Mouse (Mus musculus) neural tube, embryonic 10.5 days (tissue): ENCODE data around the gene Nat8f5.
"Not testable (repeated sequence)": the region's sequence is repeated elsewhere in the genome, so short reads cannot be mapped to it uniquely, and the experiment has no call there.

ENCODE experiments used
- DNase-seq: peaks from one replicate; pipeline ENCODE4 v3.0.0-alpha.2; 2017; ENCODE audit warnings: low spot score; ENCODE audit errors: extremely low spot score

Nat8f5 gene

DNA sequence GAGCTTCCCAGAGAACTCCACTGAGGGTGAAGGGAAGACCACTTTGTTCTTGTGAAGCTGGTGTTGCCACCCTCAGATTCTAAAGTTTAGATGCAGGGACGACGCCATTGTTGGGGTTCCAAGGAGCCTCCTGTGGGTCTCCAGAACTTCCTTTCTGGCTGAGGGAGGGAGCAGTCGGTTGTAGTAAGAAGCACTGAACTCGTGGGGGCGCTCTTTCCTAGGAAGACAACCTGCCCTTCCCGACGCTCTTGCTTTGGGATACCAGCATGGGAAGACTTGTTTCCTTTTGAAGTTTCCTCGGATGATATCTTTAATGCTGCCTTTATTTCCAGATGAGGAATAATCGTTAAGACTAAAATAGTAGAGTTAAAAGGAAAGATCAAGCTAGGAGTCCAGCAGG is 16.1 kb upstream of the Nat8f5 start:
- not testable (repeated sequence) for DNase-seq

- not testable (repeated sequence) for DNase-seq
Measured at GRCm38 (mm10) chr6:85836098-85836497, 15.3 kb upstream of the Nat8f5 start.

- DNase-seq = not testable (repeated sequence)
Measured at GRCm38 (mm10) chr6:85835104-85835503, 14.3 kb upstream of the Nat8f5 start.

DNA sequence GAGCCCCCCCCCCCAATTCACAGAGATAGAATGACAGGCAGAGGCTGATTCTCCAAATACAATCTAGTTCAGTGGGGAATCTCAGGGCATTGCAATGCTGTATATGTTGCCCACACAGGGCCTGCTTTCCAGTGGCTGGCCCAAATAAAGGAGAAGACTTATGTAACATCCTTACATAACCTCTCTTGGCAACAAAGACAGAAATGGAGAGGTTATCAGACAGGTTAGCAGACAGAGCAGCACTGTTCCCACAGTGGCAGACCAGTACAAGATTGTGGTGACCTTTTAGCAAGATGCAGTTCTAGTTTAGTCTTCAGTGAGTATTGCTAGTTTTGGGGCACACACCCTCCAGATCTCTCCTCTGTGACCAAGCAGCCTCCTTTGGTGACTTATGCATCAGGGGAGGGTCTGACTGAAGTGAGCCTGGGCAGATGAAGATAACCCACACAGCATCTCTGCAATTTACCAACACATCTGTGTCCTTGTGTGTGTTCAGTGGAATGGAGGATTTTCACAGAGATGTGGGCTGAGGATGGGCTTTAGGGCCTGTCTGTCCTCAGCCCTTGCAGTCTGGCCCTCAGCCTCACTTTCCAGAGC is 13.8 kb upstream of the Nat8f5 start:
- DNase-seq = not testable (repeated sequence)

GRCm38 (mm10) chr6:85831796-85832321 is 11.1 kb upstream of the Nat8f5 start, which contains the start of gene Nat8:
Nat8 (minus strand) TSS chr6:85832082.
- no peak for DNase-seq

GRCm38 (mm10) chr6:85829462-85829861 is 8.7 kb upstream of the Nat8f5 start:
- no peak for DNase-seq

DNA sequence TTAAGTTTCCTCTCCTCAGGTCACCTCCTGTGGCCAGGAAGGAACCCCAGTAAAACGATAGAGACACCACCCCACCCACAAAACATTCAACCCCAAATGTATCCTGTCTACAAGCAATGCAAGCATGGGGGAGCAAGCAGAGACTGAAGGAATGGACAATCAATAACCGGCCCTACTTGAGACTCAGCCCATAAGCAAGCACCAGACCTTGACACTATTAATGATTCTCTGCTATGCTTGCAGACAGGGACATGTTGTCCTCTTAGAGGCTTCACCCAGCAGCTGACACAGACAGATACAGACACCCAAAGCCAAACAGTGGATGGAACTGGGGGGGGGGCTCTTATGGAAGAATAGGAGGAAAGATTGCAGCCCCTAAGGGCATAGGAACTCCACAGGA is 5.1 kb upstream of the Nat8f5 start:
- no peak for DNase-seq

DNA sequence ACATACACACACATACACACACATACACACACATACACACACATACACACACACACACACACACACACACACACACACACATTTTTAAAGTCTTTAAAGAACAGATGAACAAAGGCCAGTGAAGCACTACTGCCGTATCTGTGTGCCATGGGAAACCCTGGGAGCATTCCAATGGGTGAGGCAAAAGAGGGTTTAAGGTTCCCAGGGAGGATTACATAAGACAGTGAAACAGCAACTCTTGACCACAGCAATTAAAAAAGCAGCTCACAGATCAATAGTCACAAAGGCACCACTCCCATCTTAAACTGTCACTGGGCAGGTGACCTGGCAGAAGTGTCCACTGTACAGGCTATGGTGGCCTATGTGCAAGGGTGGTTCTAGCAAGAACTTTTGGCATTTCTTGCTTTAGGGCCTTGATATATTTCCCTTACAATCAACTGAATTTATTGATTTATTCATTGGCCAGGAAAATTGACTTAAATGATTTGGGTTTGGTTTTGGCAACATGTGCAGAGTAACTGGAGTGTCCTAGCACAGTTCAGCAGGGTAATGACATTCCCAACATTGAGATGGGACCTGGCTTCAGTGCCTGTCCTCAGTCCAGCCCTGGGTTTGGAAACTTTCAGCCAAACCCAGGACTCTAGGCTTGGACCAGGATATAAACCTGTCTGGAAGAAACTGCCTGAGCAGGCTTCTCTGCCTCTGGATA is 2.8 kb upstream of the Nat8f5 start:
- DNase-seq = no peak

- DNase-seq = no peak
Measured at GRCm38 (mm10) chr6:85822286-85822685, 1.5 kb upstream of the Nat8f5 start.

DNA sequence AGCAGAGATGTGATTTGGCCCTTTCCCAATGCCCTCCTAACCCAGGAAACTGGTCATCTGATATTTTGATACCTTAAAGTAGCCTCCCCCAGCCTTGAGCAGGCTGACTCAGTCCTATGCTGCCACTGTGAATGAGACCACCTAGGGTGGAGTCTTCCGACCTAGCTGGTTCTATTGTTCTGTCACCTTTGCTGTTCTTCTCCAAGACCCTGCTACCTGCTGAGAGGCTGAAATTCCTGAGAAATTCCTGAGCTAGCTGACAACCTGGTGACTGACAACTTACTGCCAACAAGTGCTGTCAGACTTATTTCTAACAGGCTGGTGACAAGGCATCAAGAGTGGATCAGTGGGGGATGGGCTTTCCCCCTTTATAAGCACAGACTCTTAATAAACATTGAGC is 2.4 kb downstream of the Nat8f5 start:
- no peak for DNase-seq

DNA sequence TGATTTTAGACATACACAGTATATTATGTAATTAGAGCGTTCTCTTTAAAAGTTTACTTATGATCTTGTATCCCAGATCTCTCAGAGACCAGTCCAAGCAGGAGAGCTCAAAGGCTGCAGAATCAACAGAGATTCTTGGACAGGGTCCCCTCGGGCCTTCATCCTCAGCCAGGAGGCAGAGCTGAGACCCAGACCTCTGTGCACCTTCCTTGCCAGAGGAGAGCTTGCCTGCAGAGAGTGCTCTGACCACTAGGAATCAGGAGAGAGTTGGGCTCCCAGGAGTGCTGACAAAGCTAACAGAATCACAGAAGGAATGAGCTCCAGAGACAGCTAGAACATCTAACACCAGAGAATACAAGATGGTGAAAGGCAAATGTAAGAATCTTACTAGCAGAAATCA is 7.4 kb downstream of the Nat8f5 start:
- DNase-seq = no peak

DNA sequence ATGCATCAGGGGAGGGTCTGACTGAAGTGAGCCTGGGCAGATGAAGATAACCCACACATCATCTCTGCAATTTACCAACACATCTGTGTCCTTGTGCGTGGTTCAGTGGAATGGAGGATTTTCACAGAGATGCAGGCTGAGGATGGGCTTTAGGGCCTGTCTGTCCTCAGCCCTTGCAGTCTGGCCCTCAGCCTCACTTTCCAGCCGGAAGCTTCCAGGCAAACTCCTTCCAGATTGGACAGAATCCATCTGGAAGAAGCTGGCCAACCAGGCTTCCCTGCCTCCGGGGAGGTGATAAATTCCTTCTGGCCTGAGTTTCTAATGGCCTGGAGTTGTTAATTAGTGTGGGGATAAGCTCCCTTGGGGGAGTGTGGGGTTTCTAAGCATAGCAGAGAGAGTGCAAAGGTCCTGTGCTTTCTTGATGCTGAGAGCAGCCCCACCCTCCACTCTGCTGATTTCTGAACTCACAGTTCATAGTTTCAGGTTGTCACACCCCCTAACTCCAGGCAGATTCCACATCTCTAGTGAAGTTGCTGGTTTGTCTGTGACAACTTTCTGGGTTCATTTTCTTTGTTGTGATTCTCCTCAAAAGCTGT is 9.7 kb downstream of the Nat8f5 start:
- not testable (repeated sequence) for DNase-seq

- DNase-seq = not testable (repeated sequence)
Measured at GRCm38 (mm10) chr6:85810514-85810913, 10.3 kb downstream of the Nat8f5 start.

DNA sequence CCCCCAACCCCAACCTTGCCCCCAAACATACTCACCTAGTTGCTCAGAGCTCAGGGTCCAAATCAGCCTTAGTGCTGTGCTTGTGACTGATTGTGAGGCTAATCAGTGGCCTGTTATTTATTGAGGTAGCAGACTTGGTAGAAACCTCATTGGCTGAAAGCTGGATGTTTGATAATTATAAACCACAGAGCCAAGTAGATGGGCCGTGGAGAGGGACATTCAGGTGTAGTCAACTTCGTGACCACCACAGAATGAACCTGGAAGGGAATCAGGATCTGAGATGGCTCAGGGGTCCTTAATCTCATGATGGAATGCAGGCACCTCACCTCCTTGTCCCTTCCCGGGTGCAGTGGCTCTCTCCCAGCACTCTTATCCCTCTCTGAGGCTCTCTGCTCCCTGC is 11.0 kb downstream of the Nat8f5 start:
- DNase-seq = not testable (repeated sequence)

DNA sequence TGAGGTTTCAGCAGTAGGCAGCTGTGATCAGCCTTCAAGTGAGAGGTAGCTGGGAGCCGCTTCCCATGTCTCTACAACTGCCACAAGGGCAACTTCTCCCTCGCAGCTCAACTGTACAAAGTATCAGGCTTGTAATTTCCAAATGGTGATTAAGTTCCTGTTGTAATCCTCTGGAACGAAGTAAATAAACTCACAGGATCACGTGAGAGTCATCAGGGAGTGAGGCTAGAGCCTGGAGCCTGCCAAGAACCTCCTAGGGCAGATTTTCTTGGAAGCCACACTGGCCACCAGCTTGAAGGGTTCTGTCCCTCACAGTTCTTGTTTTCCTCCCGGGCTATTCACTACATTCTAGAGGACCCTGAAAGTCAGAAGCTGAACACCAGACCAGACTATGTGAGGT is 17.6 kb downstream of the Nat8f5 start:
- not testable (repeated sequence) for DNase-seq
